Mouse (Mus musculus): ENCODE data around the gene Sfxn3.

Sfxn3 gene

GRCm38 (mm10) chr19:45076586-45077510 lies 29.5 kb downstream of the Sfxn3 start:
- peak; percentile 61 to 69 for DNase-seq

- DNase-seq, result no peak
Observed at GRCm38 (mm10) chr19:45077742-45078645, 30.7 kb downstream of the Sfxn3 start.

- DNase-seq, result peak; percentile 66 to 71
Observed at GRCm38 (mm10) chr19:45078971-45079764, 31.9 kb downstream of the Sfxn3 start.

GRCm38 (mm10) chr19:45079769-45080515 lies 32.6 kb downstream of the Sfxn3 start:
- DNase-seq, result peak; percentile 74 to 85

- peak; percentile 33 to 48 for DNase-seq
Observed at GRCm38 (mm10) chr19:45080711-45081110, 33.4 kb downstream of the Sfxn3 start.

GRCm38 (mm10) chr19:45081279-45081678 lies 34.0 kb downstream of the Sfxn3 start:
- peak; percentile 90 to 93 for DNase-seq

- DNase-seq, result peak; percentile 71 to 78
Observed at GRCm38 (mm10) chr19:45081841-45082550, 34.7 kb downstream of the Sfxn3 start.

GRCm38 (mm10) chr19:45097868-45098267 lies 50.6 kb downstream of the Sfxn3 start:
- DNase-seq, result no peak

- no peak for DNase-seq
Observed at GRCm38 (mm10) chr19:45100486-45101270, 53.4 kb downstream of the Sfxn3 start.

GRCm38 (mm10) chr19:45105591-45105990 lies 58.3 kb downstream of the Sfxn3 start:
- peak; percentile 62 to 67 for DNase-seq

All from cerebellum, postnatal 10 days (tissue).